Mouse (Mus musculus) stomach, embryonic 16.5 days (tissue): ENCODE results near the gene Pemt. TPM values are rescaled to one million over a fixed set of nuclear protein-coding genes. Genes with fewer than 3 reads are reported as not detected.

ENCODE experiments used
- ATAC-seq: fragments of 200-750 bp; cut with Nextera tagmentation; 2 replicates; pipeline ENCODE4 v1.8.0; 2017; ENCODE audit warnings: moderate number of reproducible peaks, moderate TSS enrichment; ENCODE audit not compliant: insufficient read depth, low FRiP score
- H3K27ac ChIP-seq: fragments of 300-500 bp; sonication (generic); 2 replicates; pipeline ENCODE4 v1.5.1; 2014; ENCODE audit warnings: low read length
- H3K27me3 ChIP-seq: fragments of 300-500 bp; sonication (generic); 2 replicates; pipeline ENCODE4 v1.6.1; 2014; ENCODE audit warnings: low read length, control low read depth, mixed read lengths; ENCODE audit not compliant: control insufficient read depth, insufficient read depth
- H3K36me3 ChIP-seq: fragments of 300-500 bp; sonication (generic); 2 replicates; pipeline ENCODE4 v1.6.1; 2014; ENCODE audit warnings: low read length; ENCODE audit not compliant: control insufficient read depth, insufficient read depth
- H3K4me1 ChIP-seq: fragments of 300-500 bp; sonication (generic); 2 replicates; pipeline ENCODE4 v1.6.1; 2014; ENCODE audit warnings: low read length, control low read depth, mixed read lengths; ENCODE audit not compliant: control insufficient read depth, insufficient read depth
- H3K4me2 ChIP-seq: fragments of 300-500 bp; sonication (generic); 2 replicates; pipeline ENCODE4 v1.6.1; 2014; ENCODE audit warnings: low read depth, low read length, mixed read lengths
- H3K4me3 ChIP-seq: fragments of 300-500 bp; sonication (generic); replicated peaks from 2 replicates; pipeline ENCODE4 v1.5.1; 2014; ENCODE audit warnings: mild to moderate bottlenecking, low read length
- H3K9ac ChIP-seq: fragments of 300-500 bp; sonication (generic); 2 replicates; pipeline ENCODE4 v1.6.1; 2014; ENCODE audit warnings: low read length
- H3K9me3 ChIP-seq: fragments of 300-500 bp; sonication (generic); replicated peaks from 2 replicates; pipeline ENCODE4 v1.6.1; 2016; ENCODE audit warnings: low read length, control low read depth; ENCODE audit not compliant: control insufficient read depth
- WGBS: fragments of 180-500 bp; shearing (Covaris S2); extraction: QIAGEN DNeasy Blood & Tissue Kit; methylation state at CpG from one replicate; pipeline ENCODE4 v1.1.7; 2014; 5-methylcytosine and 5-hydroxymethylcytosine counted together
- polyA plus RNA-seq: library from polyadenylated mRNA; unstranded; fragments of >200 nt; fragmentation: Nextera tagmentation; extraction: Ambion mirVana; gene quantifications from 2 replicates; pipeline ENCODE4 v1.2.1, GENCODE M21; 2015

Gene Pemt
- polyA plus RNA-seq, 1 experiment from 2014 or later, result 8.1 TPM

- no peak overlapping the region for H3K27ac ChIP-seq
- ATAC-seq, result no peak
- WGBS, result 42% methylated on average over 2 of the region's 2 CpGs
Measured at GRCm38 (mm10) chr11:60084589-60084988, 38.3 kb upstream of the Pemt start.

GRCm38 (mm10) chr11:60076790-60077189 is 30.5 kb upstream of the Pemt start:
- H3K4me3 ChIP-seq, result no peak overlapping the region
- WGBS, result 9% methylated on average over 4 of the region's 4 CpGs
- H3K27ac ChIP-seq, result no peak overlapping the region
- H3K9me3 ChIP-seq, result no peaks in the 10 kb centered on the region
- no peaks in the 10 kb centered on the region for H3K36me3 ChIP-seq
- no peaks in the 10 kb centered on the region for H3K4me1 ChIP-seq
- no peaks in the 10 kb centered on the region for H3K27me3 ChIP-seq
- ATAC-seq, result peak; percentile 37; the same call in 1 of the 2 replicates
- H3K4me2 ChIP-seq, result no peak overlapping the region
- H3K9ac ChIP-seq, result no peak overlapping the region

More at GRCm38 (mm10) chr11:60084589-60084988, 38.3 kb upstream of the Pemt start:
- no peak overlapping the region for H3K4me2 ChIP-seq
- no peaks in the 10 kb centered on the region for H3K4me1 ChIP-seq
- H3K36me3 ChIP-seq, result no peaks in the 10 kb centered on the region
- no peak overlapping the region for H3K9ac ChIP-seq
- no peaks in the 10 kb centered on the region for H3K27me3 ChIP-seq
- no peaks in the 10 kb centered on the region for H3K9me3 ChIP-seq
- H3K4me3 ChIP-seq, result no peak overlapping the region

GRCm38 (mm10) chr11:60076183-60076582 is 29.9 kb upstream of the Pemt start:
- Histone ChIP-seq H3K4me3 (no peak overlapping the region), H3K9me3 (no peaks in the 10 kb centered on the region), H3K9ac (no peak overlapping the region), H3K4me2 (no peak overlapping the region), H3K36me3 (no peaks in the 10 kb centered on the region), H3K27me3 (no peaks in the 10 kb centered on the region), H3K4me1 (no peaks in the 10 kb centered on the region), H3K27ac (no peak overlapping the region)
- 87% methylated on average over 3 of the region's 3 CpGs for WGBS
- ATAC-seq, result no peak

- Histone ChIP-seq H3K4me1 (no peaks in the 10 kb centered on the region), H3K27ac (no peak overlapping the region), H3K4me2 (no peak overlapping the region), H3K4me3 (no peak overlapping the region), H3K27me3 (no peaks in the 10 kb centered on the region), H3K9me3 (no peaks in the 10 kb centered on the region), H3K36me3 (no peaks in the 10 kb centered on the region), H3K9ac (no peak overlapping the region)
- WGBS, result 56% methylated on average over 15 of the region's 15 CpGs
- ATAC-seq, result no peak
Measured at GRCm38 (mm10) chr11:60073936-60074502, 27.7 kb upstream of the Pemt start.

DNA sequence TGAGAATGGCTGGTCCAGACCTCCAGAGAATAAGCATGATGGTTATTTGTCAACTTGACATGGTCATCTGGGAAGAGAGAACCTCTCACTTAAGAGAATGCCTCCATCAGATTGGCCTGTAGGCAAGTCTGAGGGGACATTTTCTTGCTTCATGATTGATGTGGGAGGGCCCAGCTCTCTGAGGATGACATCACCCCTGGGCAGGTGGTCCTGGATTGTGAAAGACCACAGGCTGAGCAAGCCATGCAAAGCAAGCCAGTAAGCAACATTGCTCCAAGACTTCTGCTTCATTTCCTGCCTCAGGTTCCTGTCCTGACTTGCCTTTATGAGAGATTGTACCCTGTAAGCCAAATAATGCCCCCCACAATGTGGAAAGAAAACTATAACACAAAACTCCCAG is 26.8 kb upstream of the Pemt start:
- no peak overlapping the region for H3K4me3 ChIP-seq
- no peaks in the 10 kb centered on the region for H3K9me3 ChIP-seq
- no peaks in the 10 kb centered on the region for H3K27me3 ChIP-seq
- no peak overlapping the region for H3K27ac ChIP-seq
- no peaks in the 10 kb centered on the region for H3K4me1 ChIP-seq
- H3K36me3 ChIP-seq, result no peaks in the 10 kb centered on the region
- no peak overlapping the region for H3K4me2 ChIP-seq
- H3K9ac ChIP-seq, result no peak overlapping the region
- no peak for ATAC-seq

DNA sequence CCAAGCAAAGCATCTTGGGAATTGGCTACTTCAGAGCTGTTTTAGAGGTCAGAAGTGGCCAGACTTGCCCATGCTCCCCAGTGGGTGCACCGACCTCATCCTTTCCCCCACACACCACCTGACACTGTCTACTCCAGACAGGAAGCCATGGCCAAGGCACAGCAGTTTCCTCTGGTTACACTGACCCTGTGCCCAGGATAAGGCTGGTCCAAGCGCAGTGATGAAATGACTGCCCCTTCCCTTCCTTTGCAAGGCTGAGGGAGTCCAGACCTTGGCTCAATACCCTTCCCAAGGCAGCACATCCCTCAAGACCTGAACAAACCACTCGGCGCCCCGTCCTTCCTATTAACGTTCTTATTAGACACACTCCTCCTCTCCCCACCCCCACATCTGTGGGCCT is 24.9 kb upstream of the Pemt start:
- H3K27me3 ChIP-seq, result no peaks in the 10 kb centered on the region
- H3K9me3 ChIP-seq, result no peaks in the 10 kb centered on the region
- no peak overlapping the region for H3K27ac ChIP-seq
- H3K36me3 ChIP-seq, result no peaks in the 10 kb centered on the region
- H3K9ac ChIP-seq, result no peak overlapping the region
- 79% methylated on average over 6 of the region's 6 CpGs for WGBS
- H3K4me2 ChIP-seq, result no peak overlapping the region
- ATAC-seq, result no peak
- H3K4me1 ChIP-seq, result no peaks in the 10 kb centered on the region
- H3K4me3 ChIP-seq, result no peak overlapping the region

DNA sequence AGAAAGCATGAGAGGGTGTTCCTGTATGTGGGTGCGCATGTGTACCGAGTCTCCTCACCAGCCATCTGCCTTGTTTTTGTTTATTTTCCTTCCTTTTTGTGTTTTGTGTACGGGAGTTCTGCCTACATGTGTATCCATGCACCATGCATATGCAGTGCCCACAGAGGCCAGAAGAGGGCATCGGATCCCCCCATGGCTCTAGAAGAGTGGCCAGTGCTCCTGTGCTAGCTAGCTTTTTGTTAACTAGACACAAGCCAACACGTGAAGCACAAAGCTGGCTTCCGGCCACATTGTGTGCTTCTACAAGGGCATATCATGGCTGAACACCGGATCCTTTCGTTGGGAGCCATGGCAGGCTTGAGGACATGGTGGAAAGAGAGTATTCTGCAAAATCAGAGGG is 24.3 kb upstream of the Pemt start:
- Histone ChIP-seq H3K9me3 (no peaks in the 10 kb centered on the region), H3K4me2 (no peak overlapping the region), H3K27ac (no peak overlapping the region), H3K4me3 (no peak overlapping the region), H3K36me3 (no peaks in the 10 kb centered on the region), H3K4me1 (no peaks in the 10 kb centered on the region), H3K9ac (no peak overlapping the region), H3K27me3 (no peaks in the 10 kb centered on the region)
- ATAC-seq, result no peak; the same call in 1 of the 2 replicates
- 34% methylated on average over 8 of the region's 8 CpGs for WGBS

DNA sequence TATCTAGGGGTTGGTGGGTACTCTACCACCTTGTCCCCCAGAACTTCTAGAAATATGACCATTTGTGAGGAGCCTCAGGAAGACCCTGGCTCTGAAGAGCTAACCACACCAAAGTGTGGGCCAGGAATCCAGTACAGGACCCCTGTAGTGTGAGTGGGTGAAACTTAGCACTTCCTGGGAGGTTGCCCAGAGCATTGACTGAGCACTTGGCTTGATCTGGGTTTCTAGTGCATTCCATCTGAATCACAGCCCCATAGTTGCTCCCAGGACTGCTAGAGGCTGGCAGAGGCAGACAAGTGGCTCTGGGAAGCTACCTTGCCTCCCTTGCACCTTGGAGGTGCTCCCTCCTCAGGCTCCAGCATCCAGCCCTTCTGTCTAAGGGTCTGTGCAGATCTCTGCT is 22.3 kb upstream of the Pemt start:
- Histone ChIP-seq H3K36me3 (no peaks in the 10 kb centered on the region), H3K27me3 (no peaks in the 10 kb centered on the region), H3K4me3 (no peak overlapping the region), H3K4me1 (no peaks in the 10 kb centered on the region), H3K4me2 (no peak overlapping the region), H3K9me3 (no peaks in the 10 kb centered on the region), H3K27ac (no peak overlapping the region), H3K9ac (no peak overlapping the region)
- no peak for ATAC-seq

DNA sequence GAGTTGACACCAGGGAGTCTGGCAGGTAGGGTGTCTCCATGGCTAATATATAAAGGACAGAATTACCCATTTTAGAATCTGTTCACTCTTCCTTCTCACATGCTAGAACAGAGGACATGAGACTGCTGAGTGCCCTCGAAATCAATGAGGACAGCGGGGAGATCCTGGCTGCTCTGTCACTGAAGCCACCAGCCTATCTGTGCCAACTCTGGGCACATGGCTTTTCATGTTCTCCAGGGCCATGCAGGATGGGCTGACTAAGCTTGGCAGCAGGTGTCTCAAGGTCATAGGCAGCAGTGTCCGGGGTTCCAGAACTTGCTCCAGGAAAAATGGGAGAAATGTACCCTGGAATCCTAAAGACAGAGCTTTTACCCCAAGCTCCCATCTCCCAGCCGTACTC is 21.4 kb upstream of the Pemt start:
- WGBS, result 91% methylated on average over 4 of the region's 4 CpGs
- no peak overlapping the region for H3K4me2 ChIP-seq
- no peak for ATAC-seq

GRCm38 (mm10) chr11:60065267-60065666 is 19.0 kb upstream of the Pemt start:
- no peaks in the 10 kb centered on the region for H3K27me3 ChIP-seq
- 48% methylated on average over 1 of the region's 1 CpGs for WGBS
- H3K27ac ChIP-seq, result no peak overlapping the region
- no peaks in the 10 kb centered on the region for H3K9me3 ChIP-seq
- ATAC-seq, result no peak
- H3K9ac ChIP-seq, result no peak overlapping the region
- no peak overlapping the region for H3K4me3 ChIP-seq
- no peaks in the 10 kb centered on the region for H3K4me1 ChIP-seq
- H3K36me3 ChIP-seq, result no peaks in the 10 kb centered on the region
- H3K4me2 ChIP-seq, result no peak overlapping the region

More for the DNA sequence above, 21.4 kb upstream of the Pemt start:
- Histone ChIP-seq H3K36me3 (no peaks in the 10 kb centered on the region), H3K9ac (no peak overlapping the region), H3K27ac (no peak overlapping the region), H3K4me3 (no peak overlapping the region), H3K9me3 (no peaks in the 10 kb centered on the region), H3K4me1 (no peaks in the 10 kb centered on the region), H3K27me3 (no peaks in the 10 kb centered on the region)
